Mouse (Mus musculus): ENCODE measurements around the gene Cfap65.
A peak's percentile ranks its signal among the peaks of the same experiment; 100 is the strongest.

Cfap65 gene

DNA sequence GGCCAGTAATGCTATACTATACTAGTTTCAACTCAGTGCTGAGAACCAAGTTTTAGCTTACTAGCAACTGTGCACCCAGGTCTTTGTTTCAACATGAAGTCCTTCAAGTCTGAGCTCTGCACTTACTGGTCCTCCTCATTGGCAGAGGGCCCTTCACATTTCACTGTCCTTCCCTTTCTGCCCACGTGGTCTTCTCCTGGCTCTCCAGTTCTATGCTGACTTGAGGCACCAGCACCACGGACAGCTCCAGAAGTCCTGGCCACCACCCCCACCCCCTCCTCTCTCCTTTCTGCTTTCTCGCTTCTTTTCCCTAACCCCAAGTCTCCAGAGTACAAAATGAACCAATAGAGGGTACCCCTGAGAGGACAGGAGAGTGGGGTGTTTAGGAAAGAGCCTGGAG is 4.4 kb upstream of the Cfap65 start:
- DNase-seq (ENCODE audit: low read depth, low spot score), result peak; percentile 28

DNA sequence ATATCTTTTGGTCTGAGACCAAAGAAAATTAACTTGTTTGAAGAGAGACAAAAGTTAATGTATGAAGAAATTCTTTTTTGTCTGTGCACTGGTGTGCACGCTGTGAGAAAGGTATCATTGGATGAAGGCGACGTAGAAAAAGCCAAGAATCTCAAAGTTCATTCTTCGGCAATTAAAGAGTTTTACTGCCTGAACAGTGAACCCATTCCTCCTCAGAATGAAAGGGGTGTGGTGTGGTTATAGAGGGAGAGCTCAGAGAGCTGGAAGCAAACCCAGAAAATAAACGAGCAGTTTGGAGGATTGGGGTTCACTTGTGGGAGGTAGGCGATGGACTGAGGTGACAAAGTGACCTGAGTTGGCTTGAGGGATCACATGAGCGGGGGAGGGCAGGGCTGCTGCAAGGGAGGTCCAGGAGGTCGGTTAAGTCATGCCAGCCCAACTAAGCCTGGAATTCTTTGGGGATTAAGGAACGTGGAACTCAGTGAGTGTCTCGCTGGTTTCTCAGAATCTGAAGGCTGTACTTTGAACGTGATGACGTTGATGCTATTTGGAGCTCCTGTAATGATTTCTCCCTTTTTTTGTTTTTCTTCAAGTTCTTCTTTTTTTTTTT is 927 bp upstream of the Cfap65 start:
- no peak for DNase-seq (ENCODE audit: low read depth, low spot score)

DNA sequence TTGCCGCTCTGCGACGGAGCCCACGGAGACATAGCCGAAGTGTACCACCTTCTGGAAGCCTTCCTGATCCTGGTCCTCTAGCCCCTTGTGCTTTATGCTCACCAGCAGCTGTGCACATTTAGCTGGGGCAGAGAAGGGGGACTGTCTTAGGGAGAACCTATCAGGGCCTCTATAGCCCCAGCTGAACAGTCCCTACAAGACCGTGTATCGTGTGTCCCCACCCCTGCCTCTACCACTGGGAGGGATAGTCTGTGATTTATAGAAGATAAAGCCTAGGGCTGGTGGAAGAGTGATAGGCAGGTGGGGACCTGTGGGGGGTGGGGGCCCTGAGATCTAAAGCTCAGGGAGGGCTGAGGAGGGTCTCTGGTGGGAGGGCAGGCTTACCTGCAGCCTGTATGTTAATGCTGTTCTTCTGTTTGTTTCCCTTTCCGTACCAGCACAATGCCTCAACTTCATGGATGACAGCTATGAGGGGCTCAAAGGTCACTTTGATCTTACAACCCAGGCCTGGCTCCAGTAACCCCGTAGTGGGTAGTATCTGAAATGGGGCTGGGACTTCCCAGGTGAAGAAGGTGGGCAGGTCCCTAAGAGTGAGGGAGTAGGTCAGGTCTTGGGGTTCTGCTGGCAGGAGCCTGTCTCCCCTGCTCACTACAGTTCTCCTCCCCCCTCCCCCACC is 7.6 kb downstream of the Cfap65 start:
- DNase-seq (ENCODE audit: low read depth, low spot score), result no peak

DNA sequence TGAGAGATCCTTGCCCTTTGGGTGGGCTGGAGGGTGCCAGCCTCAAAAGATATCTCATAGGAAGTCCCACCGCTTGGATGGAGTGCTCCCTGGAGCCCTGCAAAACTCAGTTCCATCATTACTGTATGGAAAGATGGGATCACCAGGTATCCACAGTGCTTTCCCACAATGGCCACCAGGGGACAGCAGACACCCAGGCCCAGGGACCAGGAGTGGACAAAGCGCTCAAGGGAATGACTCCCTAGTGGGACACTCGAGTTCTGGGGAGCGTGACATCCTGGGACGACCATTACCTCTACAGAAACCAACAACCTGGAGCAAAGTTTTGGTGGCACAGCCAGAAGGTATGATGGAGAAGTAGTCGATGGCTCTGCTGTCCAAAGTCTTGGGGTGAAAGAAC is 8.7 kb downstream of the Cfap65 start:
- peak; percentile 57 for DNase-seq (ENCODE audit: low read depth, low spot score)

DNA sequence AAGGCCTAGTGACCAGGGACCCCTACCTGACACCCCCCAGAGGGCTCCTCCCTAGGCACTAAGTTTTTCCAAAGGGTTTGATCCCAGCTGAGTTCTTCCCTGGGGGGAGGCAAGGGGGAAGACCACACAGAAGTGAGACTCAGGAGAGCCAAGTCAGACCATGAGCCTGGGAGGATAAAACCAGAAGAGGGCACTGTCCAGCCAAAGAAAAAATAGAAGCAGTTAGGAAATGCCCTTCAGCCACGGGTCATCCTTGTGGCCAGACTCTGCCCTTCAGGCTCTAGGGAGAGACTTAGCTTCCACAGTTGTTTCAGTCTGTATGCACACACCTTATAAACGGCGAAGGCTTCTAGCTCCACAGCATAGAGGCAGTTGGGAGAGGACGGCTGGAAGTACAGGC is 10.9 kb downstream of the Cfap65 start:
- no peak for DNase-seq (ENCODE audit: low read depth, low spot score)

DNA sequence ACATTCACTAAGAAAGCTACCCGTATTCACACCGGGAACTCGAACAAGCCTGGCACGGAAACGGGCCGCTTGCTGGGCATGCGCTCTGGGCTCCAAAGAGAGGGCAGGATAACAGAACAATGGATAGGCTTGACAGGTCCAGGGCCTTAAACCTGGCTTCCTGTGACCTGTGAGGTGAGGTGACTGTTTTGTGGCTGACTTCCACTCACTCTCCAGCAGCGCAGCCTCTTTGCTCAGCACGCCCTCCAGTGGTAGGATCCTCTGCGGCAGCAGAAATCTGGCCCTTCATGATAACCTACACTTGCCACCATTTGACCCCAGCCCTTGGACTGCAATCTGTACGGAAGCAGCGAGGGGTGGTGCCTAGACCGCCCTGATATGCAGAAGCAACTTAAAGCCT is 19.7 kb downstream of the Cfap65 start:
- peak; percentile 73 for DNase-seq (ENCODE audit: low read depth, low spot score)

DNA sequence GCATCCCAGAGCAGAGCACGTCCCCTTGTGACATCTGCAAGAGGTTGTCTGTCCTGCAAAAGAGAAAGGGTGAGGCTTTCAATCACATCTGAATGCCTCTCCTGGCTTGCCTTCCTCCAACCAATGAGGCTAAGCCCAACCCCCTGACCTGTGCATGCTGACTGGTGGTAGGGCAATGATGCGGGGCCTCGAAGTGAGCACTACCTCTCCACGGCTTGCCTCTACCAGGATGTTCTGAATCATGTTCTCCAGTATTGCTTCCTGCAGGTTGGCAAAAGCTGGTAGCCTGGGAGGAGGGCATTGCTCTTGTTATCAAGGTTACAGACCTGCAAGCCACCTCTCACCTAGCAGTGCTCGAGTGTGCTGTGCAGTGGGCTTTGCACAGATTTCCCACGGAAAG is 33.2 kb downstream of the Cfap65 start:
- DNase-seq (ENCODE audit: low read depth, low spot score), result peak; percentile 10

DNA sequence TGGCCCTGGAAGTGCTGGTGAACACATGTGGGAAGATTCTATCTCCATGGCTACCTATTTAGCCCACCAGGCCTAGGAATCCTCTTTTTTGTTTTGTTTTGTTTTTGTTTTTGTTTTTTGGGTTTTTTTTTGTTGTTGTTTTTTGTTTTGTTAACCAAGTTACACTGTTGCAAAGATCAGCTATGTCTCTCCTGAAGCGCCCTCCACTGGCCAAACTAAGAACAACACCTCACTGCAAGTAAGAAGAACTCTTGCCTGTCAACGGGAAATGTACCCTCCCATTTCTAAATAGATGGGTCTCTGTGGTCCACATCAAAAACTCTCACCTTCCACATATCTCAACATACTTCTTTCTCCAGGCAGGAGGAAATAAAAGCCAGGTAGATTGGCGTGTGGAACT is 33.7 kb downstream of the Cfap65 start:
- DNase-seq (ENCODE audit: low read depth, low spot score), result peak; percentile 86

DNA sequence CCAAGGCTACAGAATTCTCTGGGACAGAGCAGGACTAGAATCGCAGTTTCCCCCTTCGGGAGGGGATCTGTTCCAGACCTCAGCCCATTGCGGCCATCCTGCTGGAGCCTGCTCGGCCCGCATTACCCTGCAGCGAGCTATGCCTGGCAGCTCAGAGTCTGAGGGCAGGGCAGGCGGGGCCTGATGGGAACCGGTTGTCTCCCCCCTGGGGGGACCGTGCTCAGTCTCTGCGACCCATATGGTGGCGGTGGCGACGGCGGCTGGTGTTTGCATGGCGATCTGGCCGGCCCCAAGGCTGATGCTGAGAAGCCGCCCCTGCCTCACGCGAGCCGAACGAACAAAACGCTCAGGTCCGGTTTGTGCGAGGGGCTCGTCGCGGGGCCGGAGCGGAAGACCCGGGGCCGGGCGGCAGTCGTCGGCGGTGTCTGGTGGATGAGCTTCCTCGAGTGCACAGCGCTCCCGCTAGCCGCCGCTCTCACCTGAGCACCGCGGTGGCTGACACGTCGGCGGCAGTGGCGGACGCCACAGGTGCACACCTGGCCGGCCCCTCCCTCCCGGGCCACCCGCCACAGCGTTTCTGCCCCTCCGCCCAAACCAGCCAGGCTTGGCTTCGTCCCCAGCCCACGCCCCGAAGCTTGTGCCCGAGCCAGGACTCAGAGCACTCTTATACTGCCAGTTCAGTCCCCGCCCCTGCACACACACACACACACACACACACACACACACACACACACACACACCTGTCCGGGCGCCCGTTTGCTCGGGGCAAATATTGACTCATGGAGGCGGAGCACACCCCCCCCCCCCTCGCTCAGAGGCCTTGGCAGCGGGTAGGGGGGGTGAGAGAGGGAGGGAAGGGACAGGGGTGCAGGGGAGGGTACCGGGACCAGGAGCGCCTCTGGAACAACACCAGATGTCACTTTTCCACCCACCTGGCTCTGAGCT is 34.8 kb downstream of the Cfap65 start:
- peak; percentile 41 for DNase-seq (ENCODE audit: low read depth, low spot score)

DNA sequence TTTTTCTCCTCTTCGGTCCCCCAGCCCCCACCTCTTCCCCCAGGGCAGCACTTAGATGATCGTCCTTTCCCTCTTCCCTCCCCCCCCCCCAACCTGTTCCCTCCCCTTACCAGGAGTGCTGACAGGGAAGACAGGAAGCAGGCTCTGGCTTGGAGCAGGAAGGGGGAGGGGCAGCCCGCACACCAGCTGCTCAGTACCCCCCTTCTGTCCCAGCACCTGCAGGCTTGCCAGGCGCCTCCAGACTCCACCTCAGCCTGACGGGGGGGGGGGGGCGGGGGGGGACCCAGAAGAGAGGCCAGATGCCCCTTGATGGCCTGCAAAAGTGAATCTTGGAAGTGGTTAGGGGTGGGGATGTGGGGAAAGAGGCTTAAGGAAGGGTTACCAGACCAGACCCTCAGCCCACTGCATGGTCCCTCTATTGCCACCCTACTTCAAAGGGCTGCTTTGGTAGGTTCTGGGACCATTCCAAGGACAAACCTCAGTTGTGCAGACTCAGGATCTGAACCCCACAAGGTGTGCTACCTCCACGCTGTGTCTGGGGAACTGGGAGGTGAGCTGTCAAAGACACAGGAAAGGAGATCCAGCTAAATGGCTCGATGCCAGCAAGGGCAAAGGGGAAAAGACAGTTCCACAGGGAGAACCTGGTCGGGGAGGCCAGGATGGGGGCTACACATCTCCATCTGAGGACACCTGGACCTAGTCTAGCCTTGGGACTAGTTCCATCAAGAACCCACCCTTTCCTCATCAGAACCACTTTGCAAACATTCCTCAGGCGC is 36.6 kb downstream of the Cfap65 start:
- no peak for DNase-seq (ENCODE audit: low read depth, low spot score)

DNA sequence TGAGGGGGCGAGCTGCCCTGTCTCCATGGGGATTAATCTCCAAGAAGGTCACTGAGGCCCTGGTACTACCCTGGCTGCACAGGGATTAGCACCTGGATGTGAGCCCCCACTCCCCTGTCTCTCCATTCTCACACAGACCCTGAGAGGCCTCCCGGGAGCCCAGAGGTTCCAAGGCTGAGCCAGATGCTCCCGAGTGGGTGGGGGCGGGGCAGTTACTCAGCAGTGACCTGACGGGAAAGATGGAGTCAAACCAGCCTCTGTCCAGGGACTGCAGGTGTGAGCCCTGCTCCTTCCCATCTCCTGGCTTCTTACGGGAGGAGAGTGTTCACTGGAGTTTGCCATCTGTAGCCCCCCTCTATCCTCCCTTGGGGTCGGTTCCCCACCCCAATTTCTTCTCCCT is 37.4 kb downstream of the Cfap65 start:
- DNase-seq (ENCODE audit: low read depth, low spot score), result peak; percentile 14

DNA sequence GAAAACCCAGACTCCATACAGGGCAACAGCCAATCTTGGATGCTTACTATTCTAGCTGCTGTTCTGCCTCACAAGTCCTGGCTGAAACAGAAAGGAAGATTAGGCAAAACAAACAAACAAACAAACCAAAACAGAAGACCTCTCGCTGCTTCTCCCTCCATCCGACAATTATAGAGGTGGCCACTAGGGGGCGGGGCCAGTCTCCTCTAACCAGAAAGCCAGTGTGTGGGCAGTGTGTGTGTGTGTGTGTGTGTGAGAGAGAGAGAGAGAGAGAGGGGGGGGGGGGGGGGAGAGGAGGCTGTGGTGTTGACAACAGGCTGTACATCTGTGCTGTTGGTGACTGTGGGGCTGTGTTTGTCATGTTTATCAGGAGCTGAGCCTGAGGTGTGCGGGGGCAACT is 40.4 kb downstream of the Cfap65 start:
- DNase-seq (ENCODE audit: low read depth, low spot score), result peak; percentile 73

DNA sequence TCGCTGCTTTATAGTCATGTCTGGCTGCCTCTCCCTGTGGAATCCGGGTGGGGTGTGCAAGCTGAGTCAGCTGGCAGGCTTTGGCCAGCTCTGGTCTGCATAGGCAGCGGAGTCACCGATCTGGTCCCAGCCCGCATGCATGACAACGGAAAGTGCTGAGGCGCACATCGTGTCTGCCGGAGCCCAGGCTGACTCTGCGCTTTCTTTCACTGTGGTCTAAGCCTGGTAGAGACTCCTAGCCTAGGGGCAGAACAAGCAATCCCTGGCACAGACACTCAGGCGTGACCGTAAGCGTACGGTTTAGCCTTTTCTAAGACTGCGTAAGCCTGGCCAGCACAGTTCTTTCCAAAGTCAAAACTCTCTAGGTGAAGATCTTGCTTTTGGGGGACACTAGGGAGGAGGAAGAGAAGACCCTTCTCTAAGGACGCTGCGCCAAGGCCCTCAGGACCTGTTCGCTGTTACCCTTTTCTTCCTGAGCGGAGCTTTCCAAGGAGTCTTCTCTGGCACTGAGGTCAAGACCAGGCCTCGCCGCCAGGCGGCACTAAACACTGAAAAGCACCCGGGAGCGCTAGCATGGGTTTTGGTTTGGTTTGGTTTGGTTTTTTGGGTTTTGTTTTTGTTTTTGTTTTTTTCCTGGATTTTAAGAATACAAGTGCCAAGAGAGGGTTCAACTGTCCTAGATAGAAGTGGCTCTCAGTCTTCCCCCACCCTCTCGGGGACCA is 42.1 kb downstream of the Cfap65 start, which contains the start of gene Cryba2:
Gene Cryba2, minus strand, starts transcription at position 10 of the 722 bp plus-strand sequence.
- peak; percentile 87 for DNase-seq (ENCODE audit: low read depth, low spot score)

DNA sequence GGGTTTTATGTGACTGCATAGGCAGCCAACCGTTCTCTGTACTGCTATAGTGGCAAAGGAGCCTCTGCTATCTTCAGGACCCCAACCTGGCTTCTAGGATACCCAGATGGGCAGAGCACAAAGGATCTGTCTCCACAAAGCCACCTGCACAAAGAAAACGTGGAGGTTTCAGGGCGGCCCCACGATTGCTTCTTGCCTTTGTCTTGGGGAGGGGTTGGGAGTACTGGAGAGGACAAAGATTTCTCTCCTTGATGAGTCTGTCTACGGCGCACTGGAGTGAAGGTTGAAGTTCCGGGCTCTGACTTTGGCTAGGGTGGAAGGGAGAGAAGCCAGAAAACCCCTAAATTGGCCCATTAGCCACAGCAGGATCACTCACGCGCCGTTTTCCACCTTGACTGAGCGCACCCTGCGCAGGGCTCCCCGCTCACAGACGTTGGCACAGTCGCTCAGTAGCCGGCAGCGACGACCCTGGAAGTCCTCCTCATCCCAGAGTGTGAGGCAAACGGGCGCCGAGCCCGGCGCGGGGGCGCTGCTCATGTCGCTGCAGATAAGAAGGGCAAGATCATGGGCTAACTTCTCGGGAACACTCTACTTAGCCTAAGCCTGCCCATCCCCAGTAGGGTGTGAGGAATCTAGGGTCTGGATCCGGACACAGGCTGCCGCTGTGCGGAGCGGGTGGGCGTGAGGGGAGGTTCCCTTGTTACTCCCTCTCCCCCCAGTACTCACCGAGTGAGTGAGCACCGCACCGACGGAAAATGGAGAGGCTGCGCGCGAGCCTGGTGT is 42.9 kb downstream of the Cfap65 start:
- DNase-seq (ENCODE audit: low read depth, low spot score), result no peak

DNA sequence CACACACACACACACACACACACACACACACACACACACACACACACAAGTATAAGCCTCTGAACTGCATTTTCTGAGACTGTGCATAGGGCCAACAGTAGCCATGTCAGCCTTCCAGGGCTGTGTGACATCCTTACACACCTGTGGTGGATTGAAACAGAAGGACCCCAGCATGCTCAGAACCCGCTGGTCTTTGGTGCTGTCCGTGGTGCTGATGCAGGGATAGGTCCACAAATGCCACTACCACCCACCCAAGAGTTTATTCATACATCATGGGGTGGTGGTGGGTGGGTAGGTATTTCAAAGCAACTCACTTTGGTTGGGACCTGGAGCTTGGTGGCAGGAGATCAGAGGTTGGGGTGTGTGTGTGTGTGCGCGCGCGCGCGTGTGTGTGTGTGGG is 43.9 kb downstream of the Cfap65 start:
- DNase-seq (ENCODE audit: low read depth, low spot score), result peak; percentile 73

DNA sequence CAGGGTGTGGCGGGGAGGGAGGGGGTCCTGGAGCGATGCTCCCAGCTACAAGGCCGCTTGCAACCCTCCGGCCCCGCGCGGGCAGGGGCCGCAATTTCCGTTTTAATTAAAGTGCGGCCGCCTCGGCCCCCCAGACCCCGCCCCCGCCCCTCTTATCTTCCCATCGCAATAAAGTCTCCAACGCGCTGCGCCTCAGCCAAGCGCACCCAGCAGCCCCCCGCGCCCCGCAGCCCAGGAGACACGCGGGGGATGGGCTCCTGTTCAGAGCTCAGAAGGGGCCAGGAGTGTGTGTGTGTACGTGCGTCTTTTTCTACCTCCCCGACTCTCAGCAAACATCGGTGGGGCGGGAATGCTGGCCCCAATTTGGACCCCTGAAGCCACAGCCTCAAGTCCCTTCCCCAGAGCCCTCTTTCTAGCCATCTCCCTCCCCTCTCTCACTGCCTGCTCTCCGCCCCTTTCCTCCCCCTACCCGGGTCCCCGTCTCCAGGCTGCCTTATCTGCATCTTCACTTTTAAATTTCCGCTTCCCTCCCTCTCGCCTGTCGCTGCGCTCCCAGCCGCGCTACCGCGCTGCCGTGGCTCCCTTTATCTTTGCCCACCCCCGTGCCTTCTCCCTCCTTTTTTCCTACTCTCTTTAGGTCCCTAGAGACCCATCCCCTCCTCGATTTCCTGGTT is 49.9 kb downstream of the Cfap65 start, which contains the start of gene Fev:
Gene Fev, minus strand, starts transcription at position 51 of the 674 bp plus-strand sequence.
- DNase-seq (ENCODE audit: low read depth, low spot score), result peak; percentile 61

DNA sequence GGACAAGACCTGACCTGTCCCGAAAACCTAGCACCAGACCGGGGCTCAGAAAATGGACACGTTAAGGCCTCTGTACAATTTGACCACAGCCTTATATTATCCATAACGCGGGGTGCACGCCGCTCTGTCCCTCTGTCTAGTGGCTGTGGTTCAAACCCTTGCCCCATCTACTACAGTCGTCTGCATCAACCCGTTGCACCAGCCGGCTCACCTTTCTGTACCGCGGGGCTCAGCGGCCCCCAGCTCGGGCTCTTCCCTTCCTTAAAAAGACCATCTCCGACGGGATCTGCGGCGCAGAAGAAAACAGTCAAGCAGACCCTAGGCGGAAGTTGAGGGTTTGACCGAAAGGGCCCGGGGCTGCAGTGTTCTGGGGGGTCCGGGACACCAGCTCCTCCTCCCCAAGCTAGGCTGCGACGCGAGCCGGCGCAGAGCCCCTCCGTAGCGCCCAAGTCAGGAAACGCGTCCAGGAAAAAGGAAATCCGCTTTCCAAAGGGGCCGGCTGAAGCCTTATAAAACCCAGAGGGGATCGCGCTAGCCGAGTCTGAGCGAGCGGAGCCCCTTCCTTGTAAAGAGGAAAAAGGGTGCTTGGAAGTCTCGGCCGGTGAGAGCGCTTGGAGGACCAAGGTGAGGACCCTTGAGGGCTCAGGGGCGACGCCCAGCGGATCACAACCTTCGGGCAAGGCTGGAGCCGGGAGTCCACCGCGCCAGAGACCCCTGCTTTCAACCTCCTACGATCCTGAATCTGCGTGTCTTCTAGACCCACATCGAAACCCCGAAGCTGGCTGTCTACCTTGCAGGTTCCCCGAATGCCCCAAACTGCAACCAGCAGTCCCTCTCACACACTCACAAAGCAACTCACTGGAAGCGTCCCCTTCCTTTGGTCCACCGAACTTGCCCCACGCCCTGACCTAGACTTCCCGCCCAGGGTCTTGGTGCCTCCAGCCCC is 50.9 kb downstream of the Cfap65 start:
- DNase-seq (ENCODE audit: low read depth, low spot score), result peak; percentile 50

DNA sequence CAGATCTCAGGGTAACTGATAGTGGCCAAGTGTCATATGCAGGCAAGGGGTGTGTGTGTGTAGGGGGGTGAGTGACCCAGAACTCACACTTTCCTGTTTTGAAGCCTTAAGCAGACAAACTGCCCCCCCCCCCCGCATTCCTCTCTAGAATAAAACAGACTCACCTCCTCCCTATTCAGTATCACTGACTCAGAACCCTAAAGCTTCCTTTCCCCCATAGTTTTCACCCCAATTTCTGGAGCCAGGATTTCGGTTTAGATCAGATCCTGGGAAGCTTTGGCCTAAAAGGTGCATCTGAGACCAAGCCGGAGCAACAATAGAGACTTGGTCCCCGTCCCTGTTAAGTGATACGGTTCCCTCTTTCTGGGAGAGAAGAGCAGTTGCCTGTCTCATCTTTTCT is 52.0 kb downstream of the Cfap65 start:
- DNase-seq (ENCODE audit: low read depth, low spot score), result no peak
